Mouse (Mus musculus) C3H10T1/2 (cell line): Measurements from ENCODE around the gene Trex2. TPM values are rescaled to one million over a fixed set of nuclear protein-coding genes. Genes with fewer than 3 reads are reported as not detected.

Source experiments
- polyA plus RNA-seq, 2 experiments: library from polyadenylated mRNA; unstranded; fragments of >200 nt; fragmentation: generic; extraction: Trizol; gene quantifications; one replicate each; pipeline ENCODE4 v1.2.1; 2012; ENCODE audit warnings: missing spikeins in 2 of 2

The Trex2 gene
- not detected for polyA plus RNA-seq

DNA sequence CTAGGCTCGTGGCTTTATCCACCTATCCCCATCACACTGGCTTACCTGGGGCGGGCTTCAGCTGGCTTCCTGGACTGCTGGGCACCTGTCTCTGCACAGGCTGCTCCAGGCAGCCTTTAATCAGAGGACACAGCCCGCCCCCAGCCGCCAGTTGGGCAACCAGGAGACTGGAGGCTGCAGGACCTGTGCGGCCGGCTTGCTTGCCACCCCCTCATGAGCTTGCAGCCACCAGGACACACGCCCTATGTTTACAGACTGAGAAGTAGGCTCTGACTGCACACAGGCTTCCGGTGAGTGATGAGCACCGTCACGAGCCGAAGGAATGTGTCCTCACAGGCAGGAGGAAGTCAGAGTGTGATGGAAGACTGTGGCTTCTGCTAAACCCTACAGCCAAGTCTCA is at the start of gene Trex2:
Gene Trex2 (minus strand): TSS at position 93 of the 400 bp plus-strand sequence.

DNA sequence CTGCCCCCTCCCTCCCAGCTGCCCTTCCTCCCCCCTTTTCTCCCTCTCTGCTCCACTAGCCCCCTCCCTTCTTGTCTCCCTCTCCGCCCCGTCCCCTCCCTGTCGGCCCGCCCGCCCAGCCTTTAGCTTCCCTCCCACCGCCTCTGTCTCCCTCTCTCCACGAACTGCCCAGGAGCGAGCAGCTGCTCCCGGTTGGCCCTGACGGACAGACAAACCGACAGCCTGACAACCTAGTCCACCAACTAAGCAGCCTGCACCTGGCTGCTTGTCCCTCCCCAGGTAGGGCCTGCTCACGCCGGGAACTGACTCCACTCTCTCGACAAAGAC is 48.3 kb upstream of the Trex2 start, which contains the start of gene Bgn:
Gene Bgn (plus strand): TSS at position 119 of the 327 bp plus-strand sequence.

DNA sequence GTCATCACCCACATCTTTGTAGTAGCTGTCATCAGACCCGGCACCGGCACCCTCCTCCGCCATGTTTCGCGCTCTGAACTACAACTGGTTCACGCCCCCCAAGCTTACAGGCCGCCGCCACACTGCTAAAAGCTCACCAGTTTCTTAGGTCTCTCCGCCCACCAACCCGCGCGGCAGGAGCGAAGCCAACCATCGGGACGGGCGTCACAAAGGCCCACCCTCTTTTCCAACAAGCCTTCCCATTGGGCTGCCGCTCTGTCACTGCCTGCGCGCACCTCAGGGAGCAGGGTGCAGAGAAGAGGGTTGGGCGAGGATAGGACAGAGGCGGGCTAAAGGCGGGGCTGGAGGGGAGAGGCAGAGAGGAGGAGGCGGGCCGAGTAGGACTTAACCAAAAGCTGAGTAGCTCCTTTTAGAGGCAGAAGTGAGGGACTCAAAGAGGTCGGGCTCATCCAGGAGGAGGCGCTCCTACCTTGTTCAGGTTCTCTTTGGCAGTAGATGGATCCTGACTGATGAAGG is 23.8 kb upstream of the Trex2 start, which contains the start of gene Haus7:
Gene Haus7 (minus strand): TSS at position 168 of the 516 bp plus-strand sequence.

DNA sequence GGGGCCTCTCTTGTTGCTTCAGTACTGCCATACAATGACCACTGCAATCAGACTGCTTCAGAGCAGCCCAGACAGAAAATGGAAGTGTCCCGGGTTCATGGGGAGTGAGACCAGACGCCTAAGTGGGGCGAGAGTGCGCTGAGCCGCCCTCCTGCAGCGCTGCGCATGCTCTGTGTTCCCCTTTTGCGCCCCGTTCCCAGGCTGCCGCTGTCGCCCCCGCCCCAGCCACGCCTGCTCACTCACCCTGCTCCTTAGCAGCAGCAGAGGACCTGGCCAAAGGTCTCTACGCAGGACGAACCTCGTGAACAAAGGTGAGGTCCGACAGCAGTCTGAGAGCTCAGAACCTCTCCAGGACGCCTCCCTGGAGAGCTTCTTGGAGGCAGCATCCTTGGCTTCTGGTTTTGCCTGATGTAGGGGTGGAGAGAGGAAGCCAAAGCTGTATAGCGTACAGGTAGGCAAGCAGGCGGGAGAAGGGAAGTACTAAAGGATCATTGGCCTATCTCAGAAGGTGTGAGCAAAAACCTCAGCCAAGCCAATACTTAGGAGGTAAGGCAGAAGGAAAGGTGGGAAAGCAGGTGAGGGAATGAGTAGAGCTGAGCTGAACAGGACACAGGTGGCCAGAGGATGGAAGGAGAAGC is 24.1 kb downstream of the Trex2 start, which contains the start of gene Zfp92:
Gene Zfp92 (plus strand): TSS at position 217 of the 638 bp plus-strand sequence.

DNA sequence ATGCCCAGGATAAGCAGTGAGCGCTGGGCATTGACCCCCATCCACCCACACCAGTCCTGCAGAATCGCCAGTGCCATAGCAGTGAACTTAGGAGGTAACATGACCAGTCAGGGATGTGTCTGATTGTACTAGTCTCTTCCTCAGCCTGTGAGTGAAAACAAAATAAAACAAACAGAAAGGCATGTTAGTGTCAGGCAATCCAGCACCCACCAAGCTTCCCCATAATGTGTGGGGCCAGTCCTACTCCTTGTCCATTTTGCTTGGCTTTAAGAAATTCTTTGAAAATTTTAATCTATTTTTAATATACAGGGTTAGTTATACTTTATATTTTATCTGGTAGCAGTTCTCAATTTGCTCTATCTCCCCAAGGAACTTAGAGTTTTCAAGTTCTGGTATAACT is 36.5 kb downstream of the Trex2 start, which contains the start of gene Gm18336:
Gene Gm18336 (minus strand): TSS at position 101 of the 400 bp plus-strand sequence.

Other genes with a start within 250 kb of the Trex2 start
- gene Xlr3b, start 243.1 kb downstream of the Trex2 start, polyA plus RNA-seq, result not detected
- gene Xlr4b, start 221.0 kb downstream of the Trex2 start, polyA plus RNA-seq, result not detected
- 1 to 10 TPM; 5.0 to 6.2 TPM for gene F8a, start 207.1 kb downstream of the Trex2 start, polyA plus RNA-seq
- not detected for gene Xlr4c, start 192.2 kb downstream of the Trex2 start, polyA plus RNA-seq
- under 1 TPM; 0.04 TPM for gene Xlr3c, start 170.0 kb downstream of the Trex2 start, polyA plus RNA-seq
- gene Xlr5a, start 142.4 kb downstream of the Trex2 start, polyA plus RNA-seq, result not detected
- gene Xlr5c, start 142.4 kb downstream of the Trex2 start, polyA plus RNA-seq, result not detected
- gene Gm45015, start 98.5 kb downstream of the Trex2 start, polyA plus RNA-seq, result not detected
- gene Zfp275, start 92.7 kb downstream of the Trex2 start, polyA plus RNA-seq, result 1 to 10 TPM in 1 of 2 experiments, under 1 TPM in 1; 0.81 to 6.2 TPM
- not detected for gene Gm18336, start 36.6 kb downstream of the Trex2 start, polyA plus RNA-seq
- not detected for gene Zfp92, start 24.2 kb downstream of the Trex2 start, polyA plus RNA-seq
- gene Haus7, start 23.7 kb upstream of the Trex2 start, polyA plus RNA-seq, result 10 to 100 TPM; 40.7 to 52.5 TPM
- 1,000 to 10,000 TPM; 1,065 to 2,644 TPM for gene Bgn, start 48.3 kb upstream of the Trex2 start, polyA plus RNA-seq
- gene Atp2b3, start 67.7 kb upstream of the Trex2 start, polyA plus RNA-seq, result under 1 TPM in 1 of 2 experiments, not detected in 1; 0.01 TPM
- under 1 TPM in 1 of 2 experiments, not detected in 1; 0.01 TPM for gene Dusp9, start 204.1 kb upstream of the Trex2 start, polyA plus RNA-seq
- under 1 TPM in 1 of 2 experiments, not detected in 1; 0.04 TPM for gene Pnck, start 224.8 kb upstream of the Trex2 start, polyA plus RNA-seq
- gene Slc6a8, start 237.8 kb upstream of the Trex2 start, polyA plus RNA-seq, result 10 to 100 TPM; 44.2 to 57.7 TPM